Mouse (Mus musculus) midbrain, embryonic 13.5 days (tissue): Measurements from ENCODE around the gene Actl6b. TPM values are rescaled to one million over a fixed set of nuclear protein-coding genes. Genes with fewer than 3 reads are reported as not detected.

Source experiments
- ATAC-seq: fragments of 200-750 bp; cut with Nextera tagmentation; 2 replicates; pipeline ENCODE4 v1.8.0; 2017; ENCODE audit warnings: mild to moderate bottlenecking, moderate TSS enrichment, moderate library complexity
- H3K27ac ChIP-seq: fragments of 300-500 bp; sonication (generic); 2 replicates; pipeline ENCODE4 v1.5.1; 2015; ENCODE audit warnings: inconsistent platforms, mild to moderate bottlenecking, moderate library complexity
- H3K27me3 ChIP-seq: fragments of 300-500 bp; sonication (generic); 2 replicates; pipeline ENCODE4 v1.6.1; 2015; ENCODE audit warnings: mild to moderate bottlenecking, inconsistent platforms
- H3K36me3 ChIP-seq: fragments of 300-500 bp; sonication (generic); 2 replicates; pipeline ENCODE4 v1.6.1; 2015; ENCODE audit warnings: mild to moderate bottlenecking, inconsistent platforms
- H3K4me1 ChIP-seq: fragments of 300-500 bp; sonication (generic); replicated peaks from 2 replicates; pipeline ENCODE4 v1.6.1; 2015; ENCODE audit warnings: inconsistent platforms
- H3K4me2 ChIP-seq: fragments of 300-500 bp; sonication (generic); replicated peaks from 2 replicates; pipeline ENCODE4 v1.6.1; 2015; ENCODE audit warnings: moderate library complexity, mild to moderate bottlenecking, inconsistent platforms
- H3K4me3 ChIP-seq: fragments of 300-500 bp; sonication (generic); replicated peaks from 2 replicates; pipeline ENCODE4 v1.5.1; 2015; ENCODE audit warnings: mild to moderate bottlenecking, inconsistent platforms
- H3K9ac ChIP-seq: fragments of 300-500 bp; sonication (generic); replicated peaks from 2 replicates; pipeline ENCODE4 v1.6.1; 2015; ENCODE audit warnings: mild to moderate bottlenecking, inconsistent platforms
- H3K9me3 ChIP-seq: fragments of 300-500 bp; sonication (generic); 2 replicates; pipeline ENCODE4 v1.6.1; 2016; ENCODE audit warnings: mild to moderate bottlenecking, inconsistent platforms
- WGBS: fragments of 180-500 bp; shearing (Covaris S2); methylation state at CpG from one replicate; pipeline ENCODE4 v1.1.7; 2015; 5-methylcytosine and 5-hydroxymethylcytosine counted together
- polyA plus RNA-seq: library from polyadenylated mRNA; unstranded; fragments of >200 nt; fragmentation: Nextera tagmentation; extraction: Ambion mirVana; gene quantifications from 2 replicates; pipeline ENCODE4 v1.2.1, GENCODE M21; 2015

Actl6b gene
- polyA plus RNA-seq, 1 experiment from 2014 or later, result 235 TPM

- no peaks in the 10 kb centered on the region for H3K27me3 ChIP-seq
- H3K9me3 ChIP-seq, result no peaks in the 10 kb centered on the region
- peaks cover 93% of the 10 kb centered on the region for H3K36me3 ChIP-seq
- WGBS, result 82% methylated on average over 9 of the region's 9 CpGs
- H3K4me3 ChIP-seq, result no peak overlapping the region
- H3K4me1 ChIP-seq, result peaks cover 25% of the 10 kb centered on the region
- no peak overlapping the region for H3K9ac ChIP-seq
- no peak overlapping the region for H3K27ac ChIP-seq
- no peak overlapping the region for H3K4me2 ChIP-seq
- no peak for ATAC-seq
Measured at GRCm38 (mm10) chr5:137521861-137522260, 31.5 kb upstream of the Actl6b start.

- H3K27me3 ChIP-seq, result no peaks in the 10 kb centered on the region
- H3K9me3 ChIP-seq, result no peaks in the 10 kb centered on the region
- H3K36me3 ChIP-seq, result peaks cover 97% of the 10 kb centered on the region
- H3K4me1 ChIP-seq, result peaks cover 26% of the 10 kb centered on the region
- H3K9ac ChIP-seq, result 0 out of 2 replicates have a peak overlapping the region, but pooled peaks have one; percentile 14
- WGBS, result 75% methylated on average over 10 of the region's 11 CpGs
- H3K4me3 ChIP-seq, result no peak overlapping the region
- ATAC-seq, result no peak
- H3K27ac ChIP-seq, result peak overlapping the region; percentile 44; the same call in 1 of the 2 replicates
- no peak overlapping the region for H3K4me2 ChIP-seq
Measured at GRCm38 (mm10) chr5:137522711-137523110, 30.6 kb upstream of the Actl6b start.

- 82% methylated on average over 25 of the region's 25 CpGs for WGBS
- no peak for ATAC-seq
- peak overlapping the region; percentile 7 for H3K27ac ChIP-seq
- no peak overlapping the region for H3K4me3 ChIP-seq
- H3K9me3 ChIP-seq, result no peaks in the 10 kb centered on the region
- no peak overlapping the region for H3K4me2 ChIP-seq
- H3K4me1 ChIP-seq, result peaks cover 32% of the 10 kb centered on the region
- no peaks in the 10 kb centered on the region for H3K27me3 ChIP-seq
- no peak overlapping the region for H3K9ac ChIP-seq
- peaks cover 99% of the 10 kb centered on the region for H3K36me3 ChIP-seq
Measured at GRCm38 (mm10) chr5:137523396-137524250, 29.7 kb upstream of the Actl6b start.

- Histone ChIP-seq H3K9me3 (no peaks in the 10 kb centered on the region), H3K27ac (peak overlapping the region; percentile 35; the same call in 1 of the 2 replicates), H3K36me3 (peaks cover 99% of the 10 kb centered on the region), H3K4me1 (peaks cover 38% of the 10 kb centered on the region), H3K4me2 (no peak overlapping the region), H3K27me3 (no peaks in the 10 kb centered on the region), H3K9ac (no peak overlapping the region), H3K4me3 (no peak overlapping the region)
- no peak for ATAC-seq
- WGBS, result 82% methylated on average over 8 of the region's 8 CpGs
Measured at GRCm38 (mm10) chr5:137524251-137524515, 29.1 kb upstream of the Actl6b start.

- ATAC-seq, result no peak
- Histone ChIP-seq H3K4me2 (no peak overlapping the region), H3K9me3 (no peaks in the 10 kb centered on the region), H3K9ac (no peak overlapping the region), H3K36me3 (peaks cover 99% of the 10 kb centered on the region), H3K27ac (peak overlapping the region; percentile 35), H3K4me3 (no peak overlapping the region), H3K4me1 (peaks cover 43% of the 10 kb centered on the region), H3K27me3 (no peaks in the 10 kb centered on the region)
- WGBS, result 91% methylated on average over 13 of the region's 13 CpGs
Measured at GRCm38 (mm10) chr5:137524671-137525070, 28.6 kb upstream of the Actl6b start.

- peaks cover 95% of the 10 kb centered on the region for H3K36me3 ChIP-seq
- ATAC-seq, result no peak
Measured at GRCm38 (mm10) chr5:137525511-137525910, 27.8 kb upstream of the Actl6b start.

GRCm38 (mm10) chr5:137526192-137526936 is 27.0 kb upstream of the Actl6b start:
- peaks cover 87% of the 10 kb centered on the region for H3K36me3 ChIP-seq
- no peaks in the 10 kb centered on the region for H3K9me3 ChIP-seq
- H3K9ac ChIP-seq, result peak overlapping the region; percentile 36
- no peak overlapping the region for H3K4me2 ChIP-seq
- no peaks in the 10 kb centered on the region for H3K27me3 ChIP-seq
- H3K4me3 ChIP-seq, result 0 out of 2 replicates have a peak overlapping the region, but pooled peaks have one; percentile 0
- WGBS, result 36% methylated on average over 16 of the region's 16 CpGs
- peak overlapping the region; percentile 80 for H3K27ac ChIP-seq
- peaks cover 53% of the 10 kb centered on the region for H3K4me1 ChIP-seq
- ATAC-seq, result no peak

More at GRCm38 (mm10) chr5:137525511-137525910, 27.8 kb upstream of the Actl6b start:
- H3K9me3 ChIP-seq, result no peaks in the 10 kb centered on the region
- WGBS, result 76% methylated on average over 16 of the region's 16 CpGs
- peak overlapping the region; percentile 35; the same call in 1 of the 2 replicates for H3K27ac ChIP-seq
- H3K4me2 ChIP-seq, result no peak overlapping the region
- no peaks in the 10 kb centered on the region for H3K27me3 ChIP-seq
- H3K9ac ChIP-seq, result no peak overlapping the region
- peaks cover 51% of the 10 kb centered on the region for H3K4me1 ChIP-seq
- no peak overlapping the region for H3K4me3 ChIP-seq

- H3K36me3 ChIP-seq, result peaks cover 76% of the 10 kb centered on the region
- H3K27ac ChIP-seq, result peak overlapping the region; percentile 80
- WGBS, result 29% methylated on average over 1 of the region's 1 CpGs
Measured at GRCm38 (mm10) chr5:137527413-137527812, 25.9 kb upstream of the Actl6b start.

GRCm38 (mm10) chr5:137528247-137528968 is 24.9 kb upstream of the Actl6b start:
- 80% methylated on average over 22 of the region's 22 CpGs for WGBS
- no peak for ATAC-seq
- H3K4me2 ChIP-seq, result no peak overlapping the region
- peaks cover 53% of the 10 kb centered on the region for H3K4me1 ChIP-seq
- no peak overlapping the region for H3K4me3 ChIP-seq
- no peaks in the 10 kb centered on the region for H3K27me3 ChIP-seq
- peaks cover 67% of the 10 kb centered on the region for H3K36me3 ChIP-seq
- H3K9ac ChIP-seq, result peak overlapping the region; percentile 33; the same call in 1 of the 2 replicates
- no peaks in the 10 kb centered on the region for H3K9me3 ChIP-seq
- H3K27ac ChIP-seq, result 0 out of 2 replicates have a peak overlapping the region, but pooled peaks have one; percentile 10

More at GRCm38 (mm10) chr5:137527413-137527812, 25.9 kb upstream of the Actl6b start:
- Histone ChIP-seq H3K4me1 (peaks cover 53% of the 10 kb centered on the region), H3K4me2 (no peak overlapping the region), H3K27me3 (no peaks in the 10 kb centered on the region), H3K9me3 (no peaks in the 10 kb centered on the region), H3K4me3 (no peak overlapping the region), H3K9ac (no peak overlapping the region)
- ATAC-seq, result no peak

GRCm38 (mm10) chr5:137529221-137529995 is 23.9 kb upstream of the Actl6b start:
- 73% methylated on average over 15 of the region's 15 CpGs for WGBS
- H3K36me3 ChIP-seq, result peaks cover 57% of the 10 kb centered on the region

GRCm38 (mm10) chr5:137530075-137530474 is 23.2 kb upstream of the Actl6b start:
- Histone ChIP-seq H3K36me3 (peaks cover 50% of the 10 kb centered on the region), H3K9ac (peak overlapping the region; percentile 98)
- WGBS, result 62% methylated on average over 8 of the region's 8 CpGs

More at GRCm38 (mm10) chr5:137529221-137529995, 23.9 kb upstream of the Actl6b start:
- Histone ChIP-seq H3K4me1 (peaks cover 58% of the 10 kb centered on the region), H3K9me3 (no peaks in the 10 kb centered on the region), H3K27me3 (no peaks in the 10 kb centered on the region), H3K4me3 (peak overlapping the region; percentile 91), H3K4me2 (peak overlapping the region; percentile 91), H3K27ac (peak overlapping the region; percentile 98), H3K9ac (peak overlapping the region; percentile 98; the same call in 1 of the 2 replicates)
- no peak for ATAC-seq

More at GRCm38 (mm10) chr5:137530075-137530474, 23.2 kb upstream of the Actl6b start:
- Histone ChIP-seq H3K27me3 (no peaks in the 10 kb centered on the region), H3K4me1 (peaks cover 56% of the 10 kb centered on the region), H3K4me3 (peak overlapping the region; percentile 91), H3K27ac (peak overlapping the region; percentile 98), H3K4me2 (peak overlapping the region; percentile 91), H3K9me3 (no peaks in the 10 kb centered on the region)
- no peak for ATAC-seq
